Mouse (Mus musculus): Measurements from ENCODE around the gene Slain2.

Gene Slain2

DNA sequence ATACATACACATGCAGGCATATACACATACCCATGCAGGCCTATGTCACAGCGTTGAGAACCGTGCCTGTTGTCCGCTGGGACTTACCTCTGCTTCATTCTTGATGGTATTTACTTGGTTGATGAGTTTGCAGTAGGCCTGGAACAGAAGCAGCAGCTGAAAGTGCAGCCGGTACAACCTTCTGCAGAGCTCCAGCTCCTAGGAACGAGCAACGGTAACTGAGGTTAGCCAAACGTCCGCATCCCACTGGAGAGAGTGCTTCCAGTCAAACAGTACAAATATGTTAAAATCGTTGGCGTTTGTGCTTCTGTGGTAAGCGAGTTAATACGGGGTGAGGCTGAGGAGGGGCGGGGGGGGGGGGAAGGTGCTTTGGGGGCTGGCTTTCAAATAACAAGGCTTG lies 109.7 kb downstream of the Slain2 start:
- no peak for DNase-seq

Measured in kidney, adult 11 months (tissue).